Mouse (Mus musculus) heart, postnatal 25 days (tissue): ENCODE data around the gene Dab1. TPM values are rescaled to one million over a fixed set of nuclear protein-coding genes. Genes with fewer than 3 reads are reported as not detected.

Experiments
- DNase-seq: peaks from one replicate; pipeline ENCODE4 v3.0.0; 2022; ENCODE audit warnings: low spot score
- intact Hi-C: fragments of 180-260 bp; cut with DNase I; formaldehyde crosslinking; loops from one replicate; pipeline ENCODE4 v1.15.1; 2025
- total RNA-seq, 2 experiments: library from RNA; stranded (reverse); gene quantifications; 2 replicates each; pipeline ENCODE4 v1.2.3; 2021

Dab1 gene
- total RNA-seq, 2 experiments from 2014 or later, result 0.11 TPM; not detected in 1

GRCm38 (mm10) chr4:104462932-104463780 lies 844.0 kb downstream of the Dab1 start:
- DNase-seq, result no peak
- intact Hi-C loops, result no loop called here

DNA sequence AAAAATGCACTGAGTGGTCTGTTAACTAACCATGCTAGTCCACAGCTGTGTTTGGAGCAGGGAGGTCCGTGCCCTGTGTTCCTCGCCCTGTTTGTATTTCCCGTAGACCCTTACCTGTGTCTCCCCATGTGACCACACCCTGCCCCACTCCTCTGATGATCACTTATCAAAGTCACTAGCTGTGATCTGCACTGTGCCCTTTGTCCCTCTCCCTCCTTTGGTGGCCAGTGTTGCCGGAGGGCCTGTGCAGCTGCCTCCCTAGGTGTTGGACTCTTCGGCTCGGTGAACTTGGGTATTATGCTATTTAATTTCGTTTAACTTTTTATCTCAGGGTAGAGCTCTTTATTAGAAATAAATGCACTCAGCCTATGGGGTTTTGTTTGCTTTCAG lies 844.6 kb downstream of the Dab1 start:
- DNase-seq, result no peak
- intact Hi-C loops, result no loop called here

DNA sequence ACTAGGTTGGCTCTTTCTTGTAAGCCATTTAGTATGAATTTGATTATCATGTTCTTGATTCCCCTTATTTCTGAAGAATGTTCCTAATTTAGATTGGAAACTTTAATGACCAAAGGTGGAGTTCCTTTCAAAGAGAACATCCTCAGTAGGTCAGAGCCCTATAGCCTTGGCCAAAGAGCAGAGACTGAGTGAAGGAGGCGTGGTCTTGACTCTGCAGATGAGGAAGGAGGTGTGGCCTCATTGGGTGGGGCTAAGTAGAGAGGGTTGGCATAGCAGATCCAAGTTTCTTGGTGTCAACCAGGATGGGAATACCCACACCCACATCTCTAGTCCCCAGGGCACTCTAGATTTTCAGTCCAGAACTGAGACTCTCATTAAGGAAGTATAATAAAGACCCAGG lies 846.4 kb downstream of the Dab1 start:
- DNase-seq, result no peak
- intact Hi-C loops, result no loop called here

- intact Hi-C loops, result no loop called here
- DNase-seq, result no peak
Measured at GRCm38 (mm10) chr4:104468666-104469065, 849.5 kb downstream of the Dab1 start.

GRCm38 (mm10) chr4:104472915-104473314 lies 853.8 kb downstream of the Dab1 start:
- DNase-seq, result no peak
- intact Hi-C loops, result no loop called here

- intact Hi-C loops, result no loop called here
- DNase-seq, result no peak
Measured at GRCm38 (mm10) chr4:104476841-104477240, 857.7 kb downstream of the Dab1 start.

- no peak for DNase-seq
- intact Hi-C loops, result no loop called here
Measured at GRCm38 (mm10) chr4:104483948-104484347, 864.8 kb downstream of the Dab1 start.

DNA sequence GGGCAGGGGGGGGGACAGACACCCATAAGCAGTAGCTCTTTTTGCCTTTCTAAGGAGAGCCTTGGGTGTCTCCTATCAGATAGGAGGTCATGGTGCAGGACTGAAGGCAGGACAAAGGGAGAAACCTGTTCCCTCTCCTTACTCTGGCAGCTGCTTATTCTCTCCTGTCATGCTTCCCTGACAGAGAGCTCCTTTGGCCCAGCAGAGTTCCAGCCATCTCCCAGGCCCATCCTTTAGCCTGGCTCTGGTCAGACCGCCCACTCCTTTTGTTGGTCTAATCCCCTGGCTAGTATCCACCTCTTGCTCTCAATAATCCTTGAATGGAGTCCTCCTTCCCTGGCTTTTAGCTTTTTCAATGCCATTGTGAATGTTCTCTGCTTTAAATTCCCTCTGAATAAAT lies 878.1 kb downstream of the Dab1 start:
- intact Hi-C loops, result no loop called here
- DNase-seq, result no peak

GRCm38 (mm10) chr4:104500112-104500511 lies 881.0 kb downstream of the Dab1 start:
- DNase-seq, result no peak
- intact Hi-C loops, result no loop called here

GRCm38 (mm10) chr4:104500646-104501045 lies 881.5 kb downstream of the Dab1 start:
- intact Hi-C loops, result no loop called here
- no peak for DNase-seq

GRCm38 (mm10) chr4:104501245-104501644 lies 882.1 kb downstream of the Dab1 start:
- no peak for DNase-seq
- intact Hi-C loops, result no loop called here

GRCm38 (mm10) chr4:104504916-104505315 lies 885.8 kb downstream of the Dab1 start:
- intact Hi-C loops, result no loop called here

GRCm38 (mm10) chr4:104509230-104509985 lies 890.2 kb downstream of the Dab1 start:
- intact Hi-C loops, result no loop called here

More at GRCm38 (mm10) chr4:104504916-104505315, 885.8 kb downstream of the Dab1 start:
- DNase-seq, result no peak

GRCm38 (mm10) chr4:104511855-104512254 lies 892.7 kb downstream of the Dab1 start:
- intact Hi-C loops, result no loop called here
- DNase-seq, result no peak

More at GRCm38 (mm10) chr4:104509230-104509985, 890.2 kb downstream of the Dab1 start:
- DNase-seq, result no peak

- DNase-seq, result no peak
- intact Hi-C loops, result no loop called here
Measured at GRCm38 (mm10) chr4:104512513-104512912, 893.4 kb downstream of the Dab1 start.

GRCm38 (mm10) chr4:104513622-104514021 lies 894.5 kb downstream of the Dab1 start:
- intact Hi-C loops, result loop anchor here (2.0 kb wide), 1 partner anchor 381 kb away; no protein-coding TSS in a partner anchor

GRCm38 (mm10) chr4:104514568-104515000 lies 895.4 kb downstream of the Dab1 start:
- no peak for DNase-seq
- intact Hi-C loops, result loop anchor here (2.0 kb wide), 1 partner anchor 380 kb away; no protein-coding TSS in a partner anchor

More at GRCm38 (mm10) chr4:104513622-104514021, 894.5 kb downstream of the Dab1 start:
- DNase-seq, result no peak

DNA sequence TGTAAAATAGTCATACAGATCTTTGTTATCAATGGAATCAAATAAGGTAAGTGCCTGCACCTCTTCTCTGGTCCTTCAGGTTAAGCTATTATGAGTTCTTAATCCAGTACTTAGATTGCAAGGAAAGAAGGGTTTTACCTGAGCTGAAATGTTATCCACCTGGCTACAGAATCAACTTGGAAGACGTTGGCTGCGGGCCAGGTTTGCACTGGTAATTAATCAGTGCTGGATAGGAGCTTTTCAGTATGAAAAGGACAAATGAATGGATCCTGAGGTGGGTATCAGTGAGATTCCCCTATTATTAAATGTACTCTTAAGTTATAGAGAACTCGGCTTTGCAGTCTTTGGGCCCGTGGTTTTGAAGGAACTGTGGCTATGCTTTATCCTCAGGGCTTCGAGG lies 896.5 kb downstream of the Dab1 start:
- intact Hi-C loops, result loop anchor here (2.0 kb wide), 1 partner anchor 379 kb away; no protein-coding TSS in a partner anchor
- DNase-seq, result no peak

DNA sequence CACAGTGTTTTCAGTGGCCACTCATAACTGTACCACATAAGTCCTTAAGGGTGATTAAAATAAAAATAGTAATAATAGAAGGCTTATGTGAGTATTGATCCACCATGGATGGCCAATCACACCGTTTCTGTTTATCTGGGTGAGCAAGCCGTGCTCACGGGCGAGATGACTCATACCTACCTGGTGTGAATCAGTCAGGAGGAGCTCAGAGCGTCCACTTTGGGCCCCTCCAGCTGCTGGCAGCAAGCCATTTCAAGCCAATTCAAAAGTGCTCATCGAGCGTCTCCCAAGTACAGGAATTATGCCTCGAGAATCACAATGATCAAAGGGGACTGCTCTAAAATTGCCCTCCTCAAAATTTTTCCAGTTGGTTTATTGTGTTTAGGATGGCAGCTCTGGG lies 903.2 kb downstream of the Dab1 start:
- intact Hi-C loops, result no loop called here
- DNase-seq, result no peak

DNA sequence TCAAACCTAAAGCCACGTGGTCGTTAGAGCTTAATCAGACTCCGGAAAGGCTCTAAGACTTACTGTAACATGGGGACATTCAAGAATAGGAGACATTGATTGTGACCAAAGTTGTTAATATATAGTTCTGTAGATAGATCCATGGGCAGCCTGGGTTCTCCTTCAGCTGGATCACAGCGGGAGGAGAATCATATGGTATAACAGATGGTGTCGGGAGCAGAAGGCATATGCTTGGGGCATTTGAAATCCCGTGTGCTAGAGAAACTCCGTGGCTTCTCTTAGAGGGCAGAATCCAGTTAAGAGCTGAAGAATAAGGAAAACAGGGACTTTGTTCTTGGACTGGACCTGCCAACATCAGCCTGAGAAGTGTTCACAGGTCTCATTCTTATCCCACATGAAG lies 904.6 kb downstream of the Dab1 start:
- no peak for DNase-seq
- intact Hi-C loops, result no loop called here
